Mouse (Mus musculus) stomach, embryonic 16.5 days (tissue): ENCODE measurements at regions not wholly inside any gene's neighbourhood (a gene's known extent, or its start where the extent isn't known, plus 50 kb on each side); places are given as distances from the start of the nearest gene placed in this dataset.
A peak's percentile ranks its signal among the peaks of the same experiment; 100 is the strongest.

Experiments
- ATAC-seq: fragments of 200-750 bp; cut with Nextera tagmentation; 2 replicates; pipeline ENCODE4 v1.8.0; 2017; ENCODE audit warnings: moderate number of reproducible peaks, moderate TSS enrichment; ENCODE audit not compliant: insufficient read depth, low FRiP score
- H3K27ac ChIP-seq: fragments of 300-500 bp; sonication (generic); 2 replicates; pipeline ENCODE4 v1.5.1; 2014; ENCODE audit warnings: low read length
- H3K27me3 ChIP-seq: fragments of 300-500 bp; sonication (generic); 2 replicates; pipeline ENCODE4 v1.6.1; 2014; ENCODE audit warnings: low read length, control low read depth, mixed read lengths; ENCODE audit not compliant: control insufficient read depth, insufficient read depth
- H3K36me3 ChIP-seq: fragments of 300-500 bp; sonication (generic); 2 replicates; pipeline ENCODE4 v1.6.1; 2014; ENCODE audit warnings: low read length; ENCODE audit not compliant: control insufficient read depth, insufficient read depth
- H3K4me1 ChIP-seq: fragments of 300-500 bp; sonication (generic); 2 replicates; pipeline ENCODE4 v1.6.1; 2014; ENCODE audit warnings: low read length, control low read depth, mixed read lengths; ENCODE audit not compliant: control insufficient read depth, insufficient read depth
- H3K4me2 ChIP-seq: fragments of 300-500 bp; sonication (generic); 2 replicates; pipeline ENCODE4 v1.6.1; 2014; ENCODE audit warnings: low read depth, low read length, mixed read lengths
- H3K4me3 ChIP-seq: fragments of 300-500 bp; sonication (generic); replicated peaks from 2 replicates; pipeline ENCODE4 v1.5.1; 2014; ENCODE audit warnings: mild to moderate bottlenecking, low read length
- H3K9ac ChIP-seq: fragments of 300-500 bp; sonication (generic); 2 replicates; pipeline ENCODE4 v1.6.1; 2014; ENCODE audit warnings: low read length
- H3K9me3 ChIP-seq: fragments of 300-500 bp; sonication (generic); replicated peaks from 2 replicates; pipeline ENCODE4 v1.6.1; 2016; ENCODE audit warnings: low read length, control low read depth; ENCODE audit not compliant: control insufficient read depth
- WGBS: fragments of 180-500 bp; shearing (Covaris S2); extraction: QIAGEN DNeasy Blood & Tissue Kit; methylation state at CpG from one replicate; pipeline ENCODE4 v1.1.7; 2014; 5-methylcytosine and 5-hydroxymethylcytosine counted together

GRCm38 (mm10) chr1:155041592-155041991 lies 57.8 kb downstream of the Ier5 start:
- H3K9ac ChIP-seq = no peak overlapping the region
- H3K4me3 ChIP-seq = no peak overlapping the region
- H3K36me3 ChIP-seq = no peaks in the 10 kb centered on the region
- H3K27me3 ChIP-seq = no peaks in the 10 kb centered on the region
- H3K27ac ChIP-seq = no peak overlapping the region; the same call in 1 of the 2 replicates
- no peaks in the 10 kb centered on the region for H3K9me3 ChIP-seq
- 59% methylated on average over 5 of the region's 5 CpGs for WGBS
- ATAC-seq = no peak
- H3K4me1 ChIP-seq = peaks cover 20% of the 10 kb centered on the region; the same call in 1 of the 2 replicates
- no peak overlapping the region for H3K4me2 ChIP-seq

GRCm38 (mm10) chr1:155040939-155041371 lies 58.5 kb downstream of the Ier5 start:
- Histone ChIP-seq H3K27ac (peak overlapping the region; percentile 46), H3K4me1 (peaks cover 20% of the 10 kb centered on the region; the same call in 1 of the 2 replicates), H3K4me2 (no peak overlapping the region), H3K9me3 (no peaks in the 10 kb centered on the region), H3K27me3 (no peaks in the 10 kb centered on the region), H3K36me3 (no peaks in the 10 kb centered on the region), H3K9ac (no peak overlapping the region), H3K4me3 (no peak overlapping the region)
- ATAC-seq = peak; percentile 48; the same call in 1 of the 2 replicates
- 46% methylated on average over 1 of the region's 1 CpGs for WGBS

- Histone ChIP-seq H3K9me3 (no peaks in the 10 kb centered on the region), H3K27ac (peak overlapping the region; percentile 54), H3K4me3 (no peak overlapping the region), H3K36me3 (no peaks in the 10 kb centered on the region), H3K4me2 (no peak overlapping the region), H3K4me1 (peaks cover 20% of the 10 kb centered on the region; the same call in 1 of the 2 replicates), H3K27me3 (no peaks in the 10 kb centered on the region), H3K9ac (0 out of 2 replicates have a peak overlapping the region, but pooled peaks have one; percentile 32)
- peak; percentile 77; the same call in 1 of the 2 replicates for ATAC-seq
- 25% methylated on average over 7 of the region's 9 CpGs for WGBS
Measured at GRCm38 (mm10) chr1:155040086-155040726, 59.2 kb downstream of the Ier5 start.

GRCm38 (mm10) chr1:155038631-155039625 lies 60.5 kb downstream of the Ier5 start:
- no peak overlapping the region for H3K4me2 ChIP-seq
- WGBS = 58% methylated on average over 11 of the region's 11 CpGs
- ATAC-seq = no peak

GRCm38 (mm10) chr1:155037479-155037878 lies 62.0 kb downstream of the Ier5 start:
- Histone ChIP-seq H3K4me2 (no peak overlapping the region), H3K4me3 (no peak overlapping the region), H3K9ac (no peak overlapping the region), H3K9me3 (no peaks in the 10 kb centered on the region), H3K27ac (no peak overlapping the region), H3K4me1 (peaks cover 20% of the 10 kb centered on the region; the same call in 1 of the 2 replicates), H3K36me3 (no peaks in the 10 kb centered on the region), H3K27me3 (no peaks in the 10 kb centered on the region)
- ATAC-seq = no peak
- WGBS = 81% methylated on average over 3 of the region's 3 CpGs

More at GRCm38 (mm10) chr1:155038631-155039625, 60.5 kb downstream of the Ier5 start:
- Histone ChIP-seq H3K9ac (0 out of 2 replicates have a peak overlapping the region, but pooled peaks have one; percentile 5), H3K27ac (peak overlapping the region; percentile 54; the same call in 1 of the 2 replicates), H3K9me3 (no peaks in the 10 kb centered on the region), H3K36me3 (no peaks in the 10 kb centered on the region), H3K4me1 (peaks cover 20% of the 10 kb centered on the region; the same call in 1 of the 2 replicates), H3K27me3 (no peaks in the 10 kb centered on the region), H3K4me3 (no peak overlapping the region)

- 29% methylated on average over 9 of the region's 9 CpGs for WGBS
- no peaks in the 10 kb centered on the region for H3K27me3 ChIP-seq
- H3K27ac ChIP-seq = no peak overlapping the region
- 0 out of 2 replicates have a peak, but pooled peaks cover 4% of the 10 kb centered on the region for H3K9me3 ChIP-seq
- H3K9ac ChIP-seq = no peak overlapping the region
- H3K4me2 ChIP-seq = no peak overlapping the region
- no peak overlapping the region for H3K4me3 ChIP-seq
- H3K4me1 ChIP-seq = no peaks in the 10 kb centered on the region
- ATAC-seq = no peak
- no peaks in the 10 kb centered on the region for H3K36me3 ChIP-seq
Measured at GRCm38 (mm10) chr1:155030908-155031307, 68.5 kb downstream of the Ier5 start.

GRCm38 (mm10) chr1:155029195-155029879 lies 70.1 kb downstream of the Ier5 start:
- H3K27me3 ChIP-seq = no peaks in the 10 kb centered on the region
- H3K4me2 ChIP-seq = no peak overlapping the region
- ATAC-seq = no peak
- H3K36me3 ChIP-seq = no peaks in the 10 kb centered on the region
- no peaks in the 10 kb centered on the region for H3K4me1 ChIP-seq
- H3K9me3 ChIP-seq = 0 out of 2 replicates have a peak, but pooled peaks cover 4% of the 10 kb centered on the region
- H3K27ac ChIP-seq = no peak overlapping the region
- no peak overlapping the region for H3K4me3 ChIP-seq
- 0 out of 2 replicates have a peak overlapping the region, but pooled peaks have one; percentile 8 for H3K9ac ChIP-seq
- 65% methylated on average over 17 of the region's 17 CpGs for WGBS

GRCm38 (mm10) chr1:155028735-155029134 lies 70.7 kb downstream of the Ier5 start:
- Histone ChIP-seq H3K36me3 (no peaks in the 10 kb centered on the region), H3K27ac (no peak overlapping the region), H3K4me1 (no peaks in the 10 kb centered on the region), H3K27me3 (no peaks in the 10 kb centered on the region), H3K9ac (0 out of 2 replicates have a peak overlapping the region, but pooled peaks have one; percentile 8), H3K9me3 (0 out of 2 replicates have a peak, but pooled peaks cover 4% of the 10 kb centered on the region), H3K4me2 (no peak overlapping the region), H3K4me3 (no peak overlapping the region)
- no peak for ATAC-seq
- WGBS = 30% methylated on average over 5 of the region's 5 CpGs
